Mouse (Mus musculus): ENCODE data around the gene Apol7a. TPM values are rescaled to one million over a fixed set of nuclear protein-coding genes. Genes with fewer than 3 reads are reported as not detected.
"Not testable (repeated sequence)": the region's sequence is repeated elsewhere in the genome, so short reads cannot be mapped to it uniquely, and the experiment has no call there.

Gene Apol7a
- polyA plus RNA-seq (2021) = not detected

- DNase-seq (ENCODE audit: low read depth, low spot score); in situ Hi-C loops (cut with MboI; ENCODE audit: low pct_unique_long_range_greater_than_20kb); POLR2A ChIA-PET; H3K27me3 ChIP-seq; ATAC-seq; CTCF ChIA-PET: not testable (repeated sequence)
Observed at GRCm38 (mm10) chr15:77399027-77399426, at the start of gene Apol7a. TSS of gene Apol7a (minus strand) at chr15:77399110.

GRCm38 (mm10) chr15:77447392-77447791 lies 48.5 kb upstream of the Apol7a start, which contains the start of gene Apol7b:
TSS of gene Apol7b (minus strand) at chr15:77447492.
- in situ Hi-C loops (cut with MboI; ENCODE audit: low pct_unique_long_range_greater_than_20kb) = loop anchor here (10.0 kb wide), 1 partner anchor 247 kb away; the partner anchor contains the start of gene Apol7e
- H3K27me3 ChIP-seq; POLR2A ChIA-PET; DNase-seq (ENCODE audit: low read depth, low spot score); ATAC-seq; CTCF ChIA-PET: not testable (repeated sequence)

- CTCF ChIA-PET, ATAC-seq: not testable (repeated sequence)
Observed at GRCm38 (mm10) chr15:77445668-77446067, 46.8 kb upstream of the Apol7a start.

GRCm38 (mm10) chr15:77444746-77445145 lies 45.8 kb upstream of the Apol7a start:
- in situ Hi-C loops (cut with MboI; ENCODE audit: low pct_unique_long_range_greater_than_20kb) = loop anchor here (10.0 kb wide), 1 partner anchor 250 kb away; the partner anchor contains the start of gene Apol7e
- CTCF ChIA-PET; DNase-seq (ENCODE audit: low read depth, low spot score); H3K27me3 ChIP-seq; POLR2A ChIA-PET; ATAC-seq: not testable (repeated sequence)

More at GRCm38 (mm10) chr15:77445668-77446067, 46.8 kb upstream of the Apol7a start:
- H3K27me3 ChIP-seq; POLR2A ChIA-PET; DNase-seq (ENCODE audit: low read depth, low spot score): not testable (repeated sequence)
- in situ Hi-C loops (cut with MboI; ENCODE audit: low pct_unique_long_range_greater_than_20kb) = loop anchor here (10.0 kb wide), 1 partner anchor 249 kb away; the partner anchor contains the start of gene Apol7e

- POLR2A ChIA-PET; H3K27me3 ChIP-seq; ATAC-seq; DNase-seq (ENCODE audit: low read depth, low spot score); CTCF ChIA-PET; in situ Hi-C loops (cut with MboI; ENCODE audit: low pct_unique_long_range_greater_than_20kb): not testable (repeated sequence)
Observed at GRCm38 (mm10) chr15:77428690-77429448, 30.0 kb upstream of the Apol7a start.

- DNase-seq (ENCODE audit: low read depth, low spot score); H3K27me3 ChIP-seq; CTCF ChIA-PET; ATAC-seq; POLR2A ChIA-PET: not testable (repeated sequence)
- in situ Hi-C loops (cut with MboI; ENCODE audit: low pct_unique_long_range_greater_than_20kb) = loop anchor here (25.0 kb wide), 1 partner anchor 564 kb away; no protein-coding TSS in a partner anchor
Observed at GRCm38 (mm10) chr15:77422925-77423324, 24.0 kb upstream of the Apol7a start.

- ATAC-seq; DNase-seq (ENCODE audit: low read depth, low spot score); CTCF ChIA-PET; POLR2A ChIA-PET; H3K27me3 ChIP-seq: not testable (repeated sequence)
- in situ Hi-C loops (cut with MboI; ENCODE audit: low pct_unique_long_range_greater_than_20kb) = loop anchor here (25.0 kb wide), 1 partner anchor 568 kb away; no protein-coding TSS in a partner anchor
Observed at GRCm38 (mm10) chr15:77419657-77420056, 20.7 kb upstream of the Apol7a start.

GRCm38 (mm10) chr15:77416655-77417333 lies 17.9 kb upstream of the Apol7a start:
- H3K27me3 ChIP-seq; DNase-seq (ENCODE audit: low read depth, low spot score); CTCF ChIA-PET; POLR2A ChIA-PET: not testable (repeated sequence)
- in situ Hi-C loops (cut with MboI; ENCODE audit: low pct_unique_long_range_greater_than_20kb) = loop anchor here (25.0 kb wide), 1 partner anchor 571 kb away; no protein-coding TSS in a partner anchor
- peak; percentile 11 for ATAC-seq

GRCm38 (mm10) chr15:77415653-77416052 lies 16.7 kb upstream of the Apol7a start:
- DNase-seq (ENCODE audit: low read depth, low spot score); POLR2A ChIA-PET; CTCF ChIA-PET; H3K27me3 ChIP-seq; ATAC-seq: not testable (repeated sequence)
- in situ Hi-C loops (cut with MboI; ENCODE audit: low pct_unique_long_range_greater_than_20kb) = loop anchor here (25.0 kb wide), 1 partner anchor 572 kb away; no protein-coding TSS in a partner anchor

GRCm38 (mm10) chr15:77412695-77413094 lies 13.8 kb upstream of the Apol7a start:
- ATAC-seq, POLR2A ChIA-PET: not testable (repeated sequence)

GRCm38 (mm10) chr15:77411035-77411434 lies 12.1 kb upstream of the Apol7a start, which contains the start of gene Apol9a:
TSS of gene Apol9a (minus strand) at chr15:77411135.
- ATAC-seq; CTCF ChIA-PET; H3K27me3 ChIP-seq; POLR2A ChIA-PET; DNase-seq (ENCODE audit: low read depth, low spot score): not testable (repeated sequence)
- in situ Hi-C loops (cut with MboI; ENCODE audit: low pct_unique_long_range_greater_than_20kb) = loop anchor here (25.0 kb wide), 1 partner anchor 576 kb away; no protein-coding TSS in a partner anchor

More at GRCm38 (mm10) chr15:77412695-77413094, 13.8 kb upstream of the Apol7a start:
- in situ Hi-C loops (cut with MboI; ENCODE audit: low pct_unique_long_range_greater_than_20kb) = loop anchor here (25.0 kb wide), 1 partner anchor 575 kb away; no protein-coding TSS in a partner anchor
- H3K27me3 ChIP-seq; CTCF ChIA-PET; DNase-seq (ENCODE audit: low read depth, low spot score): not testable (repeated sequence)

GRCm38 (mm10) chr15:77406370-77406769 lies 7.5 kb upstream of the Apol7a start:
- DNase-seq (ENCODE audit: low read depth, low spot score); H3K27me3 ChIP-seq; CTCF ChIA-PET; POLR2A ChIA-PET: not testable (repeated sequence)
- in situ Hi-C loops (cut with MboI; ENCODE audit: low pct_unique_long_range_greater_than_20kb) = loop anchor here (25.0 kb wide), 1 partner anchor 581 kb away; no protein-coding TSS in a partner anchor
- ATAC-seq = peak; percentile 29

GRCm38 (mm10) chr15:77397450-77398132 lies 1.3 kb downstream of the Apol7a start:
- DNase-seq (ENCODE audit: low read depth, low spot score) = peak; percentile 6
- in situ Hi-C loops (cut with MboI; ENCODE audit: low pct_unique_long_range_greater_than_20kb); H3K27me3 ChIP-seq; POLR2A ChIA-PET; ATAC-seq: not testable (repeated sequence)
- CTCF ChIA-PET = interaction anchor here (0.8 kb wide), 1 partner anchor 343 kb away, joined by 3 read pairs; no protein-coding TSS in a partner anchor

- CTCF ChIA-PET; ATAC-seq; DNase-seq (ENCODE audit: low read depth, low spot score); in situ Hi-C loops (cut with MboI; ENCODE audit: low pct_unique_long_range_greater_than_20kb); POLR2A ChIA-PET; H3K27me3 ChIP-seq: not testable (repeated sequence)
Observed at GRCm38 (mm10) chr15:77393832-77394231, 5.1 kb downstream of the Apol7a start.

Measured in Patski (cell line).